8 mouse cellular contexts compared by ENCODE assay signal in the genomic region with DNA sequence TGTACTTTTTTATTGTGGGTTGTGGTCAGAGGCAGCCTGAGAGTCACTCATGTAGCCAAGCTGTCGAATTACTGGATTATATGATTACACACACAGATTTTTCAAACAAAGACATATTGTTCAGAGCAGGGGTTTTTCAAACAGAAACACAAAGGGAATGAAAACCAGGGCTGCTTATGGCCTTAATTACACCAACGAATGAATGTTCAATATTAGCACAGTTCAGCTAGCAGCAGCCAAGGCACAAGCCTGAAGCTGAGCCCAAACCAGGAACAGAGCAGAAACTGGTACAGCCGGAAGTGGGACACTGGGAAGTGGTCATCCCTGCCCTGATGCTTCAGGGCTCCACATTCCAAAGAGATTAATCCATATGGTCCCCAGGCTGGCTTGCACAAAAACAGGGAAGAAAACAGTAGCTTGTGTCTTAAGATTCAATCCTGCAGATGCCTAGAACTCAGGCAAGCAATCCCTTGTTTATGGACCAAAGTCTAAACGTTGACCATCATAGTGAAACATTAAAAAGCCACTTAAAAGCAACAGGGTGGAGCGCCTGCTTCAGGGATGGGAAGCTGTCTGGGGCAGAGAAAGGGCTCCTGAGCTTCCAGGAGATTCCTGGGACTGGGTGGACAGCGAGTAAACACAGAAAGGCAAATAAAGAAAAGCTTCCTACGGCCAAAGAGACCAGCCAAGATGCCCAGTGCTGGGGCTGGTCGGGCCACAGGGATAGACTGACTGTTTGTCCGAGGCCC. TPM values are rescaled to one million over a fixed set of nuclear protein-coding genes. Genes with fewer than 3 reads are reported as not detected.
DNase-seq lines count a peak whose midpoint lies in the region; ATAC-seq and TF ChIP-seq lines count a peak whose summit lies in the region.

No protein-coding gene starts in this region.

- TF ChIP-seq POLR2A in cortical plate, adult 2 months (IDR thresholded peaks at IDR 0.05; ENCODE audit: extremely low read depth, insufficient read depth, low read length) = no peak

- peak overlapping the region; percentile 76 for H3K4me3 ChIP-seq in lung, embryonic 14.5 days (ENCODE audit: low read depth, low read length)
- H3K4me3 ChIP-seq in cortical plate, adult 2 months (ENCODE audit: insufficient read depth, low read length) = peak overlapping the region; percentile 78
- H3K4me3 ChIP-seq in hindbrain, embryonic 16.5 days (ENCODE audit: low read length) = peak overlapping the region; percentile 80
- peak overlapping the region; percentile 91 for H3K4me3 ChIP-seq in liver, embryonic 16.5 days (ENCODE audit: low read depth, low read length)

- no peaks in the 10 kb centered on the region for H3K36me3 ChIP-seq in lung, embryonic 14.5 days (ENCODE audit: insufficient read depth)
- H3K36me3 ChIP-seq in hindbrain, embryonic 16.5 days (ENCODE audit: control insufficient read depth, insufficient read depth, low read length) = no peaks in the 10 kb centered on the region
- no peaks in the 10 kb centered on the region for H3K36me3 ChIP-seq in liver, embryonic 16.5 days (ENCODE audit: control insufficient read depth, insufficient read depth)

- peak overlapping the region; percentile 83 for H3K9ac ChIP-seq in lung, embryonic 14.5 days
- peak overlapping the region; percentile 76 for H3K9ac ChIP-seq in hindbrain, embryonic 16.5 days (ENCODE audit: low read depth, low read length)
- peak overlapping the region; percentile 94 for H3K9ac ChIP-seq in liver, embryonic 16.5 days (ENCODE audit: low read depth, low read length)

- peak overlapping the region; percentile 88 for H3K27ac ChIP-seq in lung, embryonic 14.5 days (ENCODE audit: low read depth)
- H3K27ac ChIP-seq in cortical plate, adult 2 months (ENCODE audit: insufficient read depth, low read length) = no peak overlapping the region; the same call in 1 of the 2 replicates
- H3K27ac ChIP-seq in hindbrain, embryonic 16.5 days (ENCODE audit: low read depth, low read length) = no peak overlapping the region; the same call in 1 of the 2 replicates
- peak overlapping the region; percentile 98 for H3K27ac ChIP-seq in liver, embryonic 16.5 days (ENCODE audit: low read length)

- peak; percentile 38 for DNase-seq in lung, embryonic 14.5 days
- no peak for DNase-seq in lung, postnatal 25 days (ENCODE audit: low spot score)
- no peak for DNase-seq in frontal cortex, postnatal 36 days (ENCODE audit: low spot score in 2 of 2)

- no peaks in the 10 kb centered on the region for H3K9me3 ChIP-seq in lung, embryonic 14.5 days (ENCODE audit: low read depth, low read length)
- H3K9me3 ChIP-seq in hindbrain, embryonic 16.5 days (ENCODE audit: control insufficient read depth, low read length) = no peaks in the 10 kb centered on the region
- no peaks in the 10 kb centered on the region for H3K9me3 ChIP-seq in liver, embryonic 16.5 days (replicated peaks; ENCODE audit: control insufficient read depth, low read length)

- H3K4me2 ChIP-seq in lung, embryonic 14.5 days = peak overlapping the region; percentile 75
- H3K4me2 ChIP-seq in hindbrain, embryonic 16.5 days (ENCODE audit: low read length) = peak overlapping the region; percentile 85
- H3K4me2 ChIP-seq in liver, embryonic 16.5 days (ENCODE audit: low read depth, low read length) = peak overlapping the region; percentile 95

- no peaks in the 10 kb centered on the region for H3K27me3 ChIP-seq in lung, embryonic 14.5 days (ENCODE audit: insufficient read depth, low read length)
- no peaks in the 10 kb centered on the region for H3K27me3 ChIP-seq in hindbrain, embryonic 16.5 days (replicated peaks; ENCODE audit: control insufficient read depth, insufficient read depth, low read length)
- H3K27me3 ChIP-seq in liver, embryonic 16.5 days (ENCODE audit: control insufficient read depth, insufficient read depth, low read depth, low read length) = no peaks in the 10 kb centered on the region

- 0 out of 2 replicates have a peak, but pooled peaks cover 5% of the 10 kb centered on the region for H3K4me1 ChIP-seq in lung, embryonic 14.5 days (ENCODE audit: insufficient read depth)
- H3K4me1 ChIP-seq in cortical plate, adult 2 months (ENCODE audit: control insufficient read depth, insufficient read depth, low read length) = peaks cover 6% of the 10 kb centered on the region; the same call in 1 of the 2 replicates
- peaks cover 7% of the 10 kb centered on the region for H3K4me1 ChIP-seq in hindbrain, embryonic 16.5 days (ENCODE audit: control insufficient read depth, insufficient read depth, low read depth, low read length)
- peaks cover 40% of the 10 kb centered on the region for H3K4me1 ChIP-seq in liver, embryonic 16.5 days (ENCODE audit: control insufficient read depth, low read depth, low read length)

- TF ChIP-seq CTCF in lung, embryonic 14.5 days (IDR thresholded peaks at IDR 0.05; ENCODE audit: low read depth) = no peak
- TF ChIP-seq CTCF in cortical plate, adult 2 months (IDR thresholded peaks at IDR 0.05; ENCODE audit: extremely low read depth, insufficient read depth, low read length) = no peak

- no peak; the same call in 1 of the 2 replicates for ATAC-seq in lung, embryonic 14.5 days (ENCODE audit: insufficient read depth)
- ATAC-seq in hindbrain, embryonic 16.5 days = no peak
- no peak for ATAC-seq in liver, embryonic 16.5 days (ENCODE audit: low read depth)
- ATAC-seq in megakaryocyte progenitor cell, adult 5-6 weeks (replicated peaks; ENCODE audit: poor library complexity) = no peak
- ATAC-seq in cerebellum, adult (ENCODE audit: insufficient number of reproducible peaks, low FRiP score, low TSS enrichment) = no peak

- WGBS in lung, embryonic 14.5 days = 15% methylated on average over 9 of the region's 9 CpGs
- WGBS in hindbrain, embryonic 16.5 days = 19% methylated on average over 9 of the region's 9 CpGs
- 26% methylated on average over 9 of the region's 9 CpGs for WGBS in liver, embryonic 16.5 days (ENCODE audit: insufficient replicate concordance)

RNA-seq across cellular contexts. Expression of a gene that starts 1.5 kb away (rescaled TPM):
- polyA plus RNA-seq in lung, embryonic 14.5 days (2014; fragmentation: Nextera tagmentation; extraction: Ambion mirVana) = 24.1 and 24.9 TPM in 2 replicates
- 19.6 and 20.2 TPM in 2 replicates for polyA plus RNA-seq in cortical plate, adult 2 months (2012; rRNA removed)
- 18.9 and 21.2 TPM in 2 replicates for polyA plus RNA-seq in hindbrain, embryonic 16.5 days (2015; fragmentation: Nextera tagmentation; extraction: Ambion mirVana)
- polyA plus RNA-seq in liver, embryonic 16.5 days (2015; fragmentation: Nextera tagmentation; extraction: Ambion mirVana) = 23.6 and 24.0 TPM in 2 replicates
- total RNA-seq in megakaryocyte progenitor cell, adult 5-6 weeks (2015) = 7.4 and 8.8 TPM in 2 replicates
- 6.4 and 6.9 TPM in 2 replicates for total RNA-seq in megakaryocyte progenitor cell, adult 5-6 weeks (2017)

RNA-seq across cellular contexts. Expression of a gene that starts 39.0 kb away (rescaled TPM):
- polyA plus RNA-seq in lung, embryonic 14.5 days (2014; fragmentation: Nextera tagmentation; extraction: Ambion mirVana) = 408 and 411 TPM in 2 replicates
- polyA plus RNA-seq in cortical plate, adult 2 months (2012; rRNA removed) = 415 and 426 TPM in 2 replicates
- polyA plus RNA-seq in hindbrain, embryonic 16.5 days (2015; fragmentation: Nextera tagmentation; extraction: Ambion mirVana) = 475 and 504 TPM in 2 replicates
- 109 and 112 TPM in 2 replicates for polyA plus RNA-seq in liver, embryonic 16.5 days (2015; fragmentation: Nextera tagmentation; extraction: Ambion mirVana)
- total RNA-seq in megakaryocyte progenitor cell, adult 5-6 weeks (2015) = 94.1 and 104 TPM in 2 replicates
- 59.8 and 77.3 TPM in 2 replicates for total RNA-seq in megakaryocyte progenitor cell, adult 5-6 weeks (2017)

Comparison
In these comparisons a context has a peak if more than half of its experiments do, and no peak if none do; other contexts are left out.
1. H3K27ac ChIP-seq: peak in lung, embryonic 14.5 days (single experiment) and liver, embryonic 16.5 days (single experiment); none in cortical plate, adult 2 months (single experiment) and hindbrain, embryonic 16.5 days (single experiment).
2. Peak in every context shown above with its lines, with median percentiles within 50 percentile points of each other: H3K4me2 ChIP-seq, H3K4me3 ChIP-seq and H3K9ac ChIP-seq.